Mouse (Mus musculus) bone marrow, adult 2 months (tissue): ENCODE measurements around the gene Prkab2.

Experiments
- CTCF ChIP-seq: fragments of 200-500 bp; IDR thresholded peaks from 2 replicates; pipeline ENCODE4 v1.5.1; 2011; ENCODE audit warnings: low read length, control low read depth; ENCODE audit not compliant: control insufficient read depth, insufficient read depth
- POLR2A ChIP-seq: fragments of 200-500 bp; IDR thresholded peaks from 2 replicates; pipeline ENCODE4 v1.6.1; 2011; ENCODE audit warnings: low read depth, mild to moderate bottlenecking, control low read depth, low read length, borderline replicate concordance; ENCODE audit not compliant: control insufficient read depth

DNA sequence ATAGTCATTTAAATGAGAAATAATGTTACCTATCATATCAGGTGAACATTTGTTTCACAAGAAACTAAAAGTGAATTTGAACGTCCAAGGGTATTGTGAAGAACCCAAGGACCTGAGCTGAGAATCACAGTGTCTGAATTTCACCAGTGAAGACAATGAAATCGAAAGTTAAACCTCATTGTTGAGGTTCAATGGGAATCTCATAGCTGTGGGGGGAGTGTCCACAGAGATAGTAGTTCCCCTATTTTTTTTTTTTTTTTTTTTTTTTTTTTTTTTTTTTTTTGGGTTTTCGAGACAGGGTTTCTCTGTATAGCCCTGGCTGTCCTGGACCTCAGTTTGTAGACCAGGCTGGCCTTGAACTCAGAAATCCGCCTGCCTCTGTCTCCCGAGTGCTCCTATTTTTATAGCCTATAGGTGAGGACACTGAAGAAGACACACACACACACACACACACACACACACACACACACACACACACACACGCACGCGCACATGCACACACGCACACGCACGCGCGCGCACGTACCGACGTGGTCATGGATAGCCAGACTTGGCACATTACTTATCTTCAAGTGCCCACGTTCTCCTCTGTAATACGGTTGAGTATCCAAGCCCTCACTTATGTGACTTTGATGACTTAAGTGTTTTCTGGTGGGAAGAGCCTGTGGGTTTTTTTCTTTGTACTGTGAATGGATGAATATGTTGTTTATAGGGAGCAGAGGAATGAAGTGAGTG lies 40.7 kb upstream of the Prkab2 start:
- no peak for TF ChIP-seq CTCF
- TF ChIP-seq POLR2A = no peak
